Mouse (Mus musculus) lung, postnatal 4 days (tissue): Measurements from ENCODE around the gene Hdgfl2.
"Not testable (repeated sequence)": the region's sequence is repeated elsewhere in the genome, so short reads cannot be mapped to it uniquely, and the experiment has no call there.

Source experiments
- DNase-seq, 2 experiments: peaks; one replicate each; pipeline ENCODE4 v3.0.0; 2021

The Hdgfl2 gene

GRCm38 (mm10) chr17:56065715-56066114, 13.7 kb upstream of the Hdgfl2 start:
- not testable (repeated sequence) for DNase-seq

- DNase-seq = no peak
Measured at GRCm38 (mm10) chr17:56066451-56066850, 13.0 kb upstream of the Hdgfl2 start.

DNA sequence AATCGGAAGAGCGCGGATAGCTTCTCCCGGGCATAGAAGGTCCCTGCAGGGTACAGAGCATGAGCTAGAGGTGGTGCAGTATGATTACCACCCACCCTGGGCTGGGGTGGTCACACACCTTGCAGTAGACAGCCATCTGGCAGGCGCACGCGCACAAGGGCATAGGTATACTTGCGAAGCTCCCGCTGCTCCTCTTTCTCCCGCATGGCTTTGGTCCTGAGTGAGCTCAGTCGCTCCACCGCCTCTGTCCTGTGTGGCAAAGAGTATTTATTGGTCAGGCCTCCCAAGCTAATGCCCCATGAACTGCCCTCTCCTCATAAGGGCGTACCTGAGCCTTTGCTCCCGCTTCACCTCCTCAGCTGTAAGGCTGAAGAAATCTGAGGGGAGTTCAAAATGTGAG, 10.4 kb upstream of the Hdgfl2 start:
- no peak for DNase-seq

DNA sequence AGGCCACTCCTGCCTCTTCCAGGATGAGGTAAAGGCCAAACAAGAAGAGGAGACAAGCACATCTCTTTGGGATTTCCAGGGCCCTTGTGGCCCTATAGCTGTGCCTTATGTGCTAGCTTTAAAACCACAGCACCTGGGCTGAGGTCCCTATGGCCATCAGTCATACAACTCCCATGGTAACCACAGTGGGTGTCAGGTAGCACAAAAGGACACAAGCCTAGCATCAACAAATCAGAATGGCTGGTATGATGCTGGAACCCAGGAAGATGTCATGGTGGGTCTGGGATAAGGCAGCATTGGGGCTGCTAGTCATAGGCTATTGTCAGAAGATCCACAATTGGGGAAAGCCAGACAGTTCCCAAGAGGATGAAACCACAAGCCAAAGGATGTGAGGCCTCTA, 8.3 kb upstream of the Hdgfl2 start:
- no peak for DNase-seq

- no peak for DNase-seq
Measured at GRCm38 (mm10) chr17:56072243-56072642, 7.2 kb upstream of the Hdgfl2 start.

DNA sequence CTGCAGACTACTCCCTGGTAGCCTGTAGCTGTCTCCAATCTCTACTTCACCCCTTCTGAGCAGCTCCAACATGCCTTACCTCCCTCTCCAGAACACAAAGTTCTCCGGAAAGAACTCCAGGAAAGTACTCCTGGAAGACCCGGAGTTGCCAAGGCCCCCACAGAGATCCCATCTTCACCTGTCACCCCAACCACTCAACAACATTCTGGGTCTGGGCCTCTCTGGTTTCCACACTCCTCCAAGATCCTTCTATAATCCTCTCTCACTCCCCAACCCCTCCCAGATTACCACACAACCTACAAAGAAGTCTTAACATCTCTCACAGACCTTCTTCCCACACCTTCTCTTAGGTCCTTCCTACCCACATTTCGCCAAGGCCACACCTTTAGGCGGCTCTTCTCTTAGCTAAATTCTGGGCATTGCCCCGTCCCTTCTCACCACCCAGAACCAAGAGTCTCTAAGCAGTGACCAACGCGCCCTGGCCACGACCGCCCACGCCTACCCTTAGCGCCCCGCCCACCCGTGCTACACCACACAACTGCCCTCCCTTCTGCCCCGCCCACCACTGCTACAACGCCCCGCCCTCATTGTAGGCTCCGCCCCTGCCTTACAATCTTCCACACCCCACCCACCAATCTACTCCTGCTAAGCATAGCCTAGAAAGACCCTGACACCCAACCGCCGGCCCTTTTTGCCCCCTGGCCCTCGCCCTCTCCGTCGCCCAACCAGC, 5.2 kb upstream of the Hdgfl2 start:
- peak; percentile 90 to 93 for DNase-seq

- peak; percentile 98 to 99 for DNase-seq
Measured at GRCm38 (mm10) chr17:56074827-56075208, 4.6 kb upstream of the Hdgfl2 start, which contains the start of gene Ubxn6. Gene Ubxn6, minus strand, starts transcription at chr17:56075028.

DNA sequence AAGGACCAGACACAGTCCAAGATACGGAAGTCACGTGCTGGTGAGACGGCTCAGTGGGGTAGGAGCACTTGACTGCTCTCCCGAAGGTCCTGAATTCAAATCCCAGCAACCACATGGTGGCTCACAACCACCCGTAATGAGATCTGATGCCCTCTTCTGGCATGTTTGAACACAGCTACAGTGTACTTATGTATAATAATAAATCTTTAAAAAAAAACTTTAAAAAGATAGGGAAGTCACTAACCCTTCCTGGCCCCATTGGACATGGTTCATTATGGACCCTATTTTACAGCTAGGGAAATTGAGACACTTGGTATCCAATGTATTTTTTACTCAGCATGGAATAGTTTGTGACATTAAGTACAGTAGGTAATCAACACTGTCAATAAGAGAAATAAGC, 1.9 kb upstream of the Hdgfl2 start:
- no peak for DNase-seq

DNA sequence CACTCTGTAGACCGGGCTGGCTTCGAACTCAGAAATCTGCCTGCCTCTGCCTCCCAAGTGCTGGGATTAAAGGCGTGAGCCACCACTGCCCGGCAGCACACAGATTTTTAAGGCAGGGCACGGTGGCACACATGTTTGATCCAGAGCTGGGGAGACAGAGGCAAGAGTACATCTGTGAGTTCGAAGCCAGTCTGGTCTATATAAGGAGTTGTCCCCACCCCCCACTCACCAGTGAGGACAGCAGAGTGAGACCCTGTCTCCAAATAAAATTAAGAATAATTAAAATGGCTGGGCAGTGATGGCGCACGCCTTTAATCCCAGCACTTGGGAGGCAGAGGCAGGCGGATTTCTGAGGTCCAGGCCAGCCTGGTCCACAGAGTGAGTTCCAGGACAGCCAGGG, 1.1 kb upstream of the Hdgfl2 start:
- DNase-seq = not testable (repeated sequence)

GRCm38 (mm10) chr17:56079921-56080320, 487 bp downstream of the Hdgfl2 start:
- DNase-seq = peak in 1 of 2 experiments; percentile 15

DNA sequence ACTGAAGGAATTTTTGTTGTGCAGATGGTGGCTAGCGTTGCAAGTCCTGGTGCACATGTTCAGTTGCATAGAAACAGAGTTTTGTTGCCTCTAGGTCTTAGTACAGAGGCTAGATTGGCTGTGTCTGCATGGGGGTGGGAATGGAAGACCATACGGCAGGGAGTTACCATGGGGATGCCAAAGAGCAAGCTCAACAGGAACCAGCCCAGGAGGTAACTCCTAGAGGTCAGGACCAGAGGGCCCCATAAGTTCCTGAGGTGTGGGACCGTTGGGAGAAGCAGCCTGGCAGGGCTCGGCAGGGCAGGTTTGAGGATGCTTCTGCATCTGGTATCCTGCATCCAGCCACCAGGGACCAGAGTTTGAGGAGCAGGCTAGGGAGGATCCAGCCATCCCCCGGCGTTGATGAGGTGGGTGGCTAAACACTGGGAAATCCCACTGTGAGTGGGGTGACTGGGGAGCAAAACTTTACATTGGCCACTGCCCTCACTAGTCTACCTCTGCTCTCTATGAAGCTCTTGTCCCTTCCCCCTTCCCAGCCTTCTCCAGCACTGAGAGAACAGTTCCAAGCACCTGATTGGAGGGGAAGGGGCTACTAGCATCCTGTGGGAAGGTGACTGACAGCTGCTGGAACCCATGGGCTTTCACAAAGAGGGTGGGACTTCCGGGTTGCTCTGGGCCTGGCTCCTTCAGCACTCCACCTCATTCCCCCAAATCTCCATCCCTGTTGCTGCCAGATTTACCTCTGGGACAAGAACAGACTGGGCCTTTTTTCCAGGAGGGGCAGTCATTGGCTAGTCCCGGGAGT, 1.5 kb downstream of the Hdgfl2 start:
- peak; percentile 34 to 58 for DNase-seq

GRCm38 (mm10) chr17:56092312-56092711, 12.9 kb downstream of the Hdgfl2 start:
- DNase-seq = no peak

GRCm38 (mm10) chr17:56092794-56093193, 13.4 kb downstream of the Hdgfl2 start:
- DNase-seq = no peak

DNA sequence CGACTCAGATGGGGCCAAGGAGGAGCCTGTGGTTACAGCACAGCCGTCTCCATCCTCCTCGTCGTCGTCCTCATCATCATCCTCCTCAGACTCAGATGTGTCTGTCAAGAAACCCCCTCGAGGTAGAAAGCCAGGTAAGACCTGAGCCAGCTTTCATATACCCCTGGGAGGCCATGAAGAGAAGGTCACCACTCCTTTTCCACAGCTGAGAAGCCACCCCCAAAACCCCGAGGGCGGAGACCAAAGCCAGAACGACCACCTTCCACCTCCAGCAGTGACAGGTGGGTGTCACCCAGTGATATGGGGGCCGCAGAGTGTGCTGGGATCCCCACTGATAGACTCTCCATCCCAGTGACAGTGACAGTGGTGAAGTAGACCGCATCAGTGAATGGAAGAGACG, 17.4 kb downstream of the Hdgfl2 start:
- no peak for DNase-seq

DNA sequence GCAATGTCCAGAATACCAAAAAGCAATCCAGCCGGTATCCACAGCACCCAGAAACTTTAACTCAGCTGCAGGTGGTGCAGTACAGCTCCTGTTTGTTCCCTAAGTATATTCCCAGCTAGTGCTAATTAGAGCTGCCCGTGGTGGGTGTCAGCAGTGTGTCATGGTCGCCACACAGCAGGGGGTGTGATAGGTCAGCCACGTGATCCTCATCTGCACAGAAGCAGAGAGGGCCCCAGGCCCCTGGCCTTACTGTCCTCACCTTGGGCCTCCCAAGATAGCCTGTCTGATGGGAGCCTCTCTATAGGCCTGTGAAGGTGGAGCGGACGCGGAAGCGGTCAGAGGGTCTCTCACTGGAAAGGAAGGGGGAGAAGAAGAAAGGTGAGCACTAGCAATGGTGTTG, 18.7 kb downstream of the Hdgfl2 start:
- no peak for DNase-seq

DNA sequence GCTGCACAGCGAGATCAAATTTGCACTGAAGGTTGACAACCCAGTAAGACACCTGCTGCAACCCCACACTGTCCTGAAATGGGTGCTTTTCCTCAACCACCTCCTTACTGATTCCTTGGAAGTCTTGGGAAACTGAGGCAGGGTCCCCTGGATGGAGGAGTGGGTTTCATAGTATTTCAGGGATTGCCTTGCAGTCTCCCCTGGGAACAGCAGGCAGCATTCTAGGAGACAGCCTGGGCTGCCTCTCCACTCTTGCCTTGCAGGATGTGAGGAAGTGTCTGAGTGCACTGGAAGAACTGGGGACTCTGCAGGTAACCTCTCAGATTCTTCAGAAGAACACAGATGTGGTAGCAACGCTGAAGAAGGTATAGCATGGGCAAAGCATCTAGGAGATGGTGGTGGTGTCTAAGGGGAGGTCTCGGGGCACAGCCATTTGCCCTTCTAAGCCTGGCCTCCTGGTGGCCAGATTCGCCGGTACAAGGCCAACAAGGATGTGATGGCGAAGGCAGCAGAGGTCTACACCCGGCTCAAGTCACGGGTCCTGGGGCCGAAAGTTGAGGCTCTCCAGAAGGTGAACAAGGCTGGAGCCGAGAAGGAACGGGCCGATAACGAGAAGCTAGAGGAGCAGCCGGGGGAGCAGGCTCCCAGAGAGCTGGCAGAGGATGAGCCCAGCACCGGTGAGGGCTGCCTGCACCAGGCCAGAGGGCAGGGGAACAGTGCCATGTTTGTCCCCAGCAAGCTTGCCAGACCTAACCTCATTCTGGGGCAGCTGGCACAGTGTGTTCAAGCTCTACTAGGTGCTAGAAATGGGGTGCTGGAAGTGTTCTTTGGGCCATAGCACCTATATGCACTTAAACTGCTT, 19.5 kb downstream of the Hdgfl2 start:
- no peak for DNase-seq

DNA sequence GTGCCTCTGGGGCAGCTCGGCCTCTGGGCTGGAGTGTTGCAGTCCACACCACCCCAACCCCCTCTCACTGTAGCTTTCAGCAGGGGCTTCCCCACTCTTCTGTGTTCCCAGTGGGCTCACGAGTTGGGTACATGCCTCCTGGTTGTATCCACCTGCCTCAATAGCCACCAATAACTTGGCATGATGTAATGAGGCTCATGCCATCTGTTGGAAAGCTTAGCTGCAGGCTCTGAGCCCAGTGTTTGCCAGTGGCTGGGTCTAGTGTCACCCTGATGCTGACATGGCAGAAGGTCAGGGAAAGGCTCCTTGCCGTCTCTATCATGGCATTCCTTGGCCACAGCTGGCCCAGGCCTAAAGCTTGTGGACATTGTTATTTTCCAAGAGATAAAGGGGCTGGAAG, 21.4 kb downstream of the Hdgfl2 start:
- no peak for DNase-seq

DNA sequence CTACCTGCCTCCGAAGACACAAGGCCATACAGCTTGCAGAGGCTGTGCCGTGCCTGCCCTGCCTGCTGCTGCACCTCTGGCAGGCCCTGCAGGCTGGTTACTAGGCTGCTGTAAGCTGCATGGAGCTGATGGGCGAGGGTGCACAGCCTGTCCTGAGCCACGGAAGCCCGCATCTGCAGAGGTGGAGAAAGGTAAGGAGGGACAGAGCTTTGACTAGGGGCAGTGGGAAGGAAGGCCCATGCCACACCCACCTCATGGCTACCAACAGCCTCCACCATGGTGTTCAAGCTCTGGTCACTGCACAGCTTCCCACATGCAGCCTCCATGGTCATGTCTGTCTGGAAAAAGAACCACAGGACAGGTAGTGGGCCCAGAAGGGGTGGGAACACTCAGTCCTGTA, 22.7 kb downstream of the Hdgfl2 start:
- no peak for DNase-seq

GRCm38 (mm10) chr17:56102927-56103326, 23.5 kb downstream of the Hdgfl2 start:
- no peak for DNase-seq

DNA sequence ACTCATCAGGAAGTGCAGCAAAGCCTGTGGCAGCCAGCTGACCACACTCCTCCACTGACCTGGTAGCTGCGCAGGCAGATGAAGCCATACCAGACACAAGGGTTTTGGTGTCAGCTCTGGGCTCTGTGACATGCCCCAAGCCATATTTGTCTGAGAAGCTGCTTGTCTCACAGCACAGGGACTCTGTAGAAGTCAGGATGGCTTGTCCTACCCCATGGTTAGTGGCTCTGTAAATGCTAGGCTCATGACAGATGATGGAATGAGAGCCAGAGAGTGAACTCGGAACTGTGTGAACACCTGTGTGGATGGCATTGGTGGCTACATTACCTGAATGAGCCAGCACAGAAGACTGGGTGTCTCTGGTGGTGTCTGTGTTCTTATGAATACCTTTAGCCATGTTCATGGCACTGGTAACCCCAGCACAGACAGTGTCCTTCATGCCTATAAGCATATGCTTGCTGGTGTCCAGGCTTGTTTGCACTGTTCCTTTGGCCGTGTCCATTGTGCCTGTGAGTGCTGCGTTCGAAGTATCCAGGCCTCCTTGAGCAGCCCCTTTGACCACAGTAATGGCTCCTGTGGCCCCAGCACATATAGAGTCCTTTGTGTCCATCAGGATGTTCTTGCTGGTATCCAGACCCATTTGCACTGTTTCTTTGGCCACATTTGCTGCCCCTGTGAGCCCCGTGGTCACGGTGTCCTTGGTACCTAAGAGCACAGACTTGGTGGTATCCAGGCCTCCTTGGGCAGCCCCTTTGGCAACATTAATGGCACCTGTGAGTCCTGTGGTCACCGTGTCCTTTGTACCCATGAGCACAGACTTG, 24.2 kb downstream of the Hdgfl2 start:
- DNase-seq = no peak

- DNase-seq = not testable (repeated sequence)
Measured at GRCm38 (mm10) chr17:56104821-56105220, 25.4 kb downstream of the Hdgfl2 start.

DNA sequence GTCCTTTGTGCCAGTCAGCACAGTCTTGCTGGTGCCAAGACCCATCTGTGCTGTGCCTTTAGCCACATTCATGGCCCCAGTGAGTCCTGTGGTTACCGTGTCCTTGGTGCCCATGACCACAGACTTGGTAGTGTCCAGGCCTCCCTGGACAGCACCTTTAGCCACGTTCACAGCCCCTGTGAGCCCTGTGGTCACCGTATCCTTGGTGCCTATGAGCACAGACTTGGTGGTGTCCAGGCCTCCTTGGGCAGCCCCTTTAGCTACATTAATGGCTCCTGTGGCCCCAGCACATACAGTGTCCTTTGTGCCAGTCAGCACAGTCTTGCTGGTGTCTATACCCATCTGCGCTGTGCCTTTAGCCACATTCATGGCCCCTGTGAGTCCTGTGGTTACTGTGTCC, 27.0 kb downstream of the Hdgfl2 start:
- not testable (repeated sequence) for DNase-seq
